Mouse (Mus musculus) erythroblast, embryonic 14.5 days (primary cell): Measurements from ENCODE around the gene Prss12.

Experiments used
- GATA1 ChIP-seq: IDR thresholded peaks from 2 replicates; pipeline ENCODE4 v1.6.1; 2012; ENCODE audit warnings: low read length, inconsistent platforms, mixed read lengths
- TAL1 ChIP-seq: IDR thresholded peaks from 3 replicates; pipeline ENCODE4 v1.6.1; 2012; ENCODE audit warnings: low read length, inconsistent platforms, mixed read lengths

GRCm38 (mm10) chr3:123531124-123531523 is 84.4 kb downstream of the Prss12 start:
- TF ChIP-seq TAL1 (no peak), GATA1 (no peak)
